Mouse (Mus musculus) lung, postnatal 0 days (tissue): ENCODE measurements around the gene Olfr1033.
"Not testable (repeated sequence)": the region's sequence is repeated elsewhere in the genome, so short reads cannot be mapped to it uniquely, and the experiment has no call there.

Experiments used
- CTCF ChIP-seq: IDR thresholded peaks from 2 replicates; pipeline ENCODE4 v1.5.1; 2016; ENCODE audit warnings: antibody characterized with exemption, mild to moderate bottlenecking
- EP300 ChIP-seq: IDR thresholded peaks from 2 replicates; pipeline ENCODE4 v1.6.1; 2016; ENCODE audit warnings: antibody characterized with exemption, mild to moderate bottlenecking, control low read depth

DNA sequence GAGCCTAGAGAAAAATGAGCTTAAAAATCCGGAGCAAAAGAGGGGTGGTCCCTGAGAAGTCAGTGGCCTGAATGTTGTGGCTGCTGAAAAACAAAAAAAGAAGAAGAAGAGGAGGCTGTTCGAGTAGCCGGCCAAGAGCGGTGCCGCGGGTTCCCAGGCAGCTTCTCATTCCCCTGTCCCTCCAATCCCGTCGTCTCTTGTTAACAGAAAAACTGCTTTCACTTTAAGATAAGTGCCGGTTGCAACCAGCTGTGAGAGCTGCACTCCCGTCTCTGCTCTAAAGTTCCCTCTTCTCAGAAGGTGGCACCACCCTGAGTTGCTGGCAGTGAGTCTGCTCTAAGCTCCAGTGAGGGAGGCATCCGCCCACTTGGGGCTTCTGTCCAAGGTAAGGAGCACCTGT lies at the start of gene Olfr1033:
- TF ChIP-seq CTCF, EP300: not testable (repeated sequence)
